Mouse (Mus musculus) spleen, adult 18-20 months (tissue): ENCODE measurements around the gene Olfr731.

Experiments
- DNase-seq, 2 experiments: peaks; one replicate each; pipeline ENCODE4 v3.0.0; 2022; ENCODE audit warnings: mixed read lengths in 2 of 2

Olfr731 gene

GRCm38 (mm10) chr14:50241766-50242165 is at the start of gene Olfr731:
Olfr731 (minus strand) TSS chr14:50241866.
- DNase-seq = no peak

- no peak for DNase-seq
Observed at GRCm38 (mm10) chr14:50284106-50284505, 42.4 kb upstream of the Olfr731 start, which contains the start of gene Olfr732. Olfr732 (minus strand) TSS chr14:50284206.

- DNase-seq = no peak
Observed at GRCm38 (mm10) chr14:50188098-50188497, 53.6 kb downstream of the Olfr731 start, which contains the start of gene Olfr730. Olfr730 (minus strand) TSS chr14:50188198.
